Mouse (Mus musculus) right cerebral cortex, postnatal 4 days (tissue): ENCODE measurements around the gene Gm49661.
A peak's percentile ranks its signal among the peaks of the same experiment; 100 is the strongest.

Source experiments
- DNase-seq: peaks from one replicate; pipeline ENCODE4 v3.0.0-alpha.2; 2022

Gene Gm49661

GRCm38 (mm10) chr8:84965731-84966291 lies 3.4 kb downstream of the Gm49661 start:
- peak; percentile 86 for DNase-seq

GRCm38 (mm10) chr8:84963952-84964351 lies 5.3 kb downstream of the Gm49661 start:
- no peak for DNase-seq

- no peak for DNase-seq
Observed at GRCm38 (mm10) chr8:84959811-84960210, 9.4 kb downstream of the Gm49661 start.

GRCm38 (mm10) chr8:84956768-84957167 lies 12.5 kb downstream of the Gm49661 start:
- peak; percentile 85 for DNase-seq

GRCm38 (mm10) chr8:84952612-84953255 lies 16.5 kb downstream of the Gm49661 start:
- no peak for DNase-seq

GRCm38 (mm10) chr8:84949753-84950152 lies 19.5 kb downstream of the Gm49661 start:
- DNase-seq = no peak

- no peak for DNase-seq
Observed at GRCm38 (mm10) chr8:84947241-84947545, 22.0 kb downstream of the Gm49661 start.

GRCm38 (mm10) chr8:84946528-84947240 lies 22.5 kb downstream of the Gm49661 start, which contains the start of gene Rtbdn:
TSS of gene Rtbdn (plus strand) at chr8:84946991.
- peak; percentile 47 for DNase-seq

GRCm38 (mm10) chr8:84945633-84946527 lies 23.4 kb downstream of the Gm49661 start:
- peak; percentile 74 for DNase-seq

- peak; percentile 73 for DNase-seq
Observed at GRCm38 (mm10) chr8:84945235-84945632, 24.0 kb downstream of the Gm49661 start.

- DNase-seq = peak; percentile 82
Observed at GRCm38 (mm10) chr8:84944478-84945160, 24.6 kb downstream of the Gm49661 start.

GRCm38 (mm10) chr8:84943699-84944098 lies 25.5 kb downstream of the Gm49661 start:
- DNase-seq = no peak

- DNase-seq = no peak
Observed at GRCm38 (mm10) chr8:84937620-84938485, 31.4 kb downstream of the Gm49661 start.

GRCm38 (mm10) chr8:84936962-84937546 lies 32.2 kb downstream of the Gm49661 start, which contains the start of gene Mast1:
TSS of gene Mast1 (minus strand) at chr8:84937359.
- peak; percentile 89 for DNase-seq

- peak; percentile 60 for DNase-seq
Observed at GRCm38 (mm10) chr8:84936041-84936961, 32.9 kb downstream of the Gm49661 start.

GRCm38 (mm10) chr8:84935489-84935888 lies 33.7 kb downstream of the Gm49661 start:
- no peak for DNase-seq

GRCm38 (mm10) chr8:84934860-84935259 lies 34.4 kb downstream of the Gm49661 start:
- DNase-seq = no peak

- DNase-seq = no peak
Observed at GRCm38 (mm10) chr8:84933767-84934559, 35.3 kb downstream of the Gm49661 start.

- no peak for DNase-seq
Observed at GRCm38 (mm10) chr8:84930582-84930981, 38.7 kb downstream of the Gm49661 start.
